Mouse (Mus musculus) ES-Bruce4 (cell line): Measurements from ENCODE around the gene Specc1.

Experiments
- CTCF ChIP-seq: IDR thresholded peaks from one replicate; pipeline ENCODE4 v1.8.1; 2011; ENCODE audit warnings: low read depth, low read length
- EP300 ChIP-seq: IDR thresholded peaks from 2 replicates; pipeline ENCODE4 v1.6.1; 2011; ENCODE audit warnings: low read depth, low read length; ENCODE audit not compliant: insufficient read depth

GRCm38 (mm10) chr11:62027271-62027670, 70.7 kb downstream of the Specc1 start:
- TF ChIP-seq CTCF, result no peak
- no peak for TF ChIP-seq EP300
